Mouse (Mus musculus) right cerebral cortex, adult 2 months (tissue): ENCODE measurements around the gene Hhatl.
A peak's percentile ranks its signal among the peaks of the same experiment; 100 is the strongest.

Experiments
- DNase-seq, 2 experiments: peaks; one replicate each; pipeline ENCODE4 v3.0.0; 2021 to 2022; ENCODE audit warnings: low spot score in 2 of 2

Hhatl gene

GRCm38 (mm10) chr9:121807546-121807945, 15.2 kb upstream of the Hhatl start:
- no peak for DNase-seq

- DNase-seq: no peak
Observed at GRCm38 (mm10) chr9:121802747-121803146, 10.4 kb upstream of the Hhatl start.

GRCm38 (mm10) chr9:121798887-121799520, 6.7 kb upstream of the Hhatl start:
- no peak for DNase-seq

- no peak for DNase-seq
Observed at GRCm38 (mm10) chr9:121797722-121798121, 5.4 kb upstream of the Hhatl start.

GRCm38 (mm10) chr9:121794972-121795539, 2.7 kb upstream of the Hhatl start:
- DNase-seq: no peak

- DNase-seq: peak in 1 of 2 experiments; percentile 38
Observed at GRCm38 (mm10) chr9:121791206-121791605, 1.1 kb downstream of the Hhatl start.

DNA sequence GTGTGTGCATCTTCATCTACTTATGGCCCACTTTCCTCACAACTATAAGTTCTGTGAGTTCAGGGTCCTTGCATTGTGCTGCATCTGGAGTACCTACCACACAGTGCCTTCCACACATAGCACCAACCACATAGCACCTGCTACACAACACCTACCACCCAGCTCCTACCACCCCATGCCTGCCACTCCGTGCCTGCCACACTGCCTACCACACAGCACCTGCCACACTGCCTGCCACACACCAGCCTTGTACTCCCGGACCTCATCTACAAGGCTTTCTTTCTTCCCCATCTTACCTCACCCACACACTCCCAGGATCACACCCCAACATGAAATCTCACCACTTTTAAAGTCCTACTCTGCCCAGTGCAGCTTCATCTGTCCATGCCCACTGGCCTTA, 5.9 kb downstream of the Hhatl start:
- no peak for DNase-seq

GRCm38 (mm10) chr9:121785261-121785660, 7.0 kb downstream of the Hhatl start:
- DNase-seq: no peak

- DNase-seq: no peak
Observed at GRCm38 (mm10) chr9:121784801-121785200, 7.5 kb downstream of the Hhatl start.

- peak; percentile 77 to 82 for DNase-seq
Observed at GRCm38 (mm10) chr9:121778066-121778624, 14.2 kb downstream of the Hhatl start.

DNA sequence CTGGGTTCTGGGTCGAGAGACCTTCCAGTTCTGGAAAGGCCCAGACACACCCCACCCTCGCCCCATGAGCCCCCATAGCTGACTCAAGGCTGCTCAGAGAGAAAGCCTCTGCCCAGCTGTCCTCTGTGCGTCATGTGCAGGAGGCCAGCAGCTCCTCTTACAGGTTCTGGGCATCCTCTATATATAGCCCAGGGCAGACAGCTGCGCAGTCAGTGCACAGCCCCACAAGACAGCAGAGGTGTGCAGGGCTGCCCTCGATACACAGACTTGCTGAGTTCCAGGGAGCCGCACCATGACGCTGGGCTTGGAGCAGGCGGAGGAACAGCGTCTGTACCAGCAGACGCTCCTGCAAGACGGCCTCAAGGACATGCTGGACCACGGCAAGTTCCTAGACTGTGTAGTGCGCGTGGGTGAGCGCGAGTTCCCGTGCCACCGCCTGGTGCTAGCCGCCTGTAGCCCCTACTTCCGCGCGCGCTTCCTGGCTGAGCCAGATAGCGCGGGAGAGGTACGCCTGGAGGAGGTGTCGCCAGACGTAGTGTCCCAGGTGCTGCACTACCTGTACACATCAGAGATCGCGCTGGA, 14.7 kb downstream of the Hhatl start, which contains the start of gene Klhl40:
Gene Klhl40 (plus strand): TSS at position 124 of the 582 bp plus-strand sequence.
- peak; percentile 65 to 78 for DNase-seq

DNA sequence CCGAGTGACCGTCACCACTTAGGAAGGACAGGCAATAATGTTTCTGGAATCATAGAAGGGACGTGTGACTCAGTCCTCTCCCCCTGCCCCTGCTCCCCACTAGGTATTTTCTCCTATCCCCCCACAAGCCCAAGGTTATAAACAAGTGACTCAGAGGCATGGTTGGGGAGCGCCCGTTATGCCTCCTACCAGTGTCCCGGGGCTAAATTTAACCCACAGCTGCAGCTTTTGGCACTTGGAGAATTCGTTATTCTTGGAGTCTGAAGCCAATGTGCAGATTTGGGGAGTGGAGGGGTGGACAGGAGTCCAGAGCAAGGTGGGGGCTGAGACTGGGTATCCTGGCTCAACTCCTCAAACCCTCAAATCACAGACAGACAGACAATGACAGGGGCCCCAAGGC, 15.8 kb downstream of the Hhatl start:
- peak; percentile 50 to 61 for DNase-seq

DNA sequence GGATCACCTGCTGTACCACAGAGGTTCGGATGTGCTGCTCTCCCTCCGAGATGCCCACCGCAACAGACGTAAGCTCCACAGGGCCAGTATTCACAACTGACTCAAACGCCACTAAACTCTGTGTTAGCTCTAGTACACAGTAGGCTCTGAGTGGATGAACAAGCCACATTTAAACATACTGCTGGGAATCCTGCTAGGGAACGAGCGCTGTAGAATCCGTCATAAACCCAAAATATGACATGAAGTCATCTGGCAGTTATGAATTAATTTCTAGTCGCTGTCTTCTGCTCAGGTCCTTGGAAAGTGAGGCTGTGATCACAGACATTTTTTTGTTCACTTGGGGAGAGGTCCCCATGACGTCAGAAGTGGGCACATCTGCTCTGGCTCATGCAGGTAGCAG, 16.4 kb downstream of the Hhatl start:
- no peak for DNase-seq

- DNase-seq: no peak
Observed at GRCm38 (mm10) chr9:121772412-121772811, 19.9 kb downstream of the Hhatl start.

- no peak for DNase-seq
Observed at GRCm38 (mm10) chr9:121765166-121765855, 27.0 kb downstream of the Hhatl start.

DNA sequence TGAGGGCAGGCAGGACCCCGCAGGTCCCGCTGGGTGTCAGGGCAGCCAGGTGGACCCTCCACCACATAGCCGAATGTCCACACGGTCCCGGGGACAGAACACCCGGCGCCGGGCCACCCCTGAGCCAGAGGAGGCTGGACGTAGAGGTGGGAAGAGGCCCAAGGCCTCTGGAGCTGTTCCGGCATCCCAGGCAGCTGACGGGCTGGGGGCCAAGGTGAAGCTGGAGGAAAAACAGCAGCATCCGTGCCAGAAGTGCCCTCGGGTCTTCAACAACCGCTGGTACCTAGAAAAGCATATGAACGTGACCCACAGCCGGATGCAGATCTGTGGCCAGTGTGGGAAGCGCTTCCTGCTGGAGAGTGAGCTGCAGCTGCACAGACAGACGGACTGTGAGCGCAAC, 28.6 kb downstream of the Hhatl start:
- no peak for DNase-seq

GRCm38 (mm10) chr9:121762761-121763160, 29.5 kb downstream of the Hhatl start:
- DNase-seq: no peak

GRCm38 (mm10) chr9:121762248-121762647, 30.1 kb downstream of the Hhatl start:
- no peak for DNase-seq

- DNase-seq: no peak
Observed at GRCm38 (mm10) chr9:121761787-121762186, 30.5 kb downstream of the Hhatl start.

GRCm38 (mm10) chr9:121761091-121761665, 31.1 kb downstream of the Hhatl start:
- DNase-seq: no peak

GRCm38 (mm10) chr9:121760271-121761090, 31.8 kb downstream of the Hhatl start:
- peak in 1 of 2 experiments; percentile 62 for DNase-seq
